Mouse (Mus musculus): ENCODE results near the gene Ccdc92.

Ccdc92 gene

DNA sequence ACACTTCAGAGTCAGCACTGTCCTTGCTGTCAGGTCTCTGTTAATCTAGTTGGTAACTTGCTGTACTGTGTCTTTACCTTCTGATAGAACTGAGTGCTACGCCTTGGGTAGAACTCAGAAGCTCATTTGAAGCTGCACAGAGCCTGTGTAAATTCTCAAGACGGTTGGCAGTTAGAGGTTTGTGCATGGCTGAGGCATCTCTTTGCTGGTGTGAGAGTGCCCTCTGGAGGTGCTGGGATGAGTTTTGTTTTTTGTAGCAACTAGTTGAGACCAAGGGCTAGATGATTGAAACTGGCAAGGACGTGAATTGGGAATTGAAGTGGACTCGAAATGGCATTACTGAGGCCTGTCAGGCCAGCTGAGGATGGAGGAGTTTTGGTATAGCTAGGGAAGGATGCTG lies 6.8 kb upstream of the Ccdc92 start:
- in situ Hi-C loops (cut with MboI; ENCODE audit: low pct_unique_long_range_greater_than_20kb in 1 of 2, low sequenced_read_pairs in 2 of 2, unreplicated experiment in 1 of 2): no loop called here

DNA sequence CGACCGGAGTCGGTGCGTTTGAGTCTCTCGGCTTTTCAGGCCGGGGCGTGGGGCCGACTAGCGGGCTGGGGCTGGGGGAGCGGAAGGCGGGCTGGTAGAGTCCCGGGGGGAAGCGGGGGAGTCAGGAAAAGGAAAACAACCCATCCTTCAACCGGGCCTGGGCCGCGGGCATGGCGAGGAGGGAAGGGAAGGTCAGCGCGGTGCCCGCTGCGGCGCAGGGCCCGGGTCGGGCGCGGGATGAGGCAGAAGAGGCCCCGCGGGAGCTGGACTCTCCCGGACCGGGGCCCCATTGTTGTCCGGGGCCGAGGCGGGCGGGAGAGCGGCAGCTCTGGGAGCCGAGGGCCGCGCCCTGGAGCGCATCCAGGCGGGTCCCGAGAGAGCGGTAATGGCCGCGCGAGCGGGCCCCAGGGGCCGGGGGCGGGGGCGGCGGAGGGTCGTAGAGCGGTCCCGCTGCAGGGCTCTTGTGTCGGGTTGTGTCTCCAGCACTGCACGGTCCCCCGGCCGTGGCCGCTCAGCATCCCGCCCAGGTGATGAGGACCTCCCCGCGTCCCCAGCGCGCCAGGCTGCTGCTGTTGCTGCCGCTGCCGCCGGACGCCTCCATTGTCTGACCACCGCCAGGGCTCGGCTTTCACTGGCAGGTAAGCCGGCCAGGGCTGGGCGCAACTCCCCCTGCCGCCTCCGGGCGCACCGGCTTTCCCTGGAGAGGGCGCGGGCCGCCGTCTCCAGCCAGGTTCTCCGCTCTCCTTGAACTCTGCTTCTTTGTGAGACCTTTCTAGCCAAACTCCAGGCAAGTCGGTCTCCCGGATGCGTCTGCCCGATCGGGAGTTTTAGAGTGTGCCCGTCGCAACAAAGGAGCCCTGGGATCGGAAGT lies 882 bp upstream of the Ccdc92 start:
- in situ Hi-C loops (cut with MboI; ENCODE audit: low pct_unique_long_range_greater_than_20kb in 1 of 2, low sequenced_read_pairs in 2 of 2, unreplicated experiment in 1 of 2): no loop called here

DNA sequence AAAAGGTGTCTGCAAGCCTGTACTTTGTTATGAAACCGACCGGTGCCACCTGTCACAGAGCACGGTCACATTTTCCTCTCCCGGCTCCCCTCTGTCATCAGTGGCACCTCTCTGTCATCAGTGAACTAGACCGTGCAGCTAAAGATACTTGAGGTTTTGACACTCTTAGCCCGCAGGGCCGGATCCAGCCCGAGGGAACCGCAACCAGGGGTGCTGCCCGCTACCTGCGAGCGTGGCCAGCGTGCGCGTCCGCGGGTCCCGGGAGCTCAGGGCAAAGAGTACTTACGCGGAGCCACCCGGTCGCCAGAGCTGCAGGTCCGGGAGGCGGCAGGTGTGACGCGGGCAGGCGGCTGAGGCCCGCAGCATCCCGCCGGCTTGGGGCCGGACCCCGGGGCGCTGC lies 761 bp downstream of the Ccdc92 start:
- in situ Hi-C loops (cut with MboI; ENCODE audit: low pct_unique_long_range_greater_than_20kb in 1 of 2, low sequenced_read_pairs in 2 of 2, unreplicated experiment in 1 of 2): no loop called here

DNA sequence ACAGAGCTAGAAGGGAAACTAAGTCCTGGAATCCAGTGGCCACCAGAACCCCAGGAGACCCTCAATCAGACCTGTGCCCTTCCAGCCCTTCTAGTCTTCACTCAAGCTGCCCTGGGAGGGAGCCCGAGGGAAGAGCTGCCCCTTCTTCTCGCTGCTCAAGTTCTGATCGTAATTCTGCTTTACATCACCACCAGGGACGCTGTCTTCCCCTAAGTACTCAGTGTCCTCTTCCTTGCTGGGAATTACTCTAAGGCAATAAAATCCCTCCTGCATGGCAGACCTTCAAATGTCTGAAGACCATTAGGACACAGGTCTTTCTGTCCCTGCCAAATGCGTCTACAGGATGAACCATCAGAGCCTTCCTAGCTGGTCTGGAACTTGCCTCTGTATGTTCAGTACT lies 2.2 kb downstream of the Ccdc92 start:
- in situ Hi-C loops (cut with MboI; ENCODE audit: low pct_unique_long_range_greater_than_20kb in 1 of 2, low sequenced_read_pairs in 2 of 2, unreplicated experiment in 1 of 2): no loop called here

GRCm38 (mm10) chr5:124854202-124854601 lies 8.0 kb downstream of the Ccdc92 start:
- in situ Hi-C loops (cut with MboI; ENCODE audit: low pct_unique_long_range_greater_than_20kb in 1 of 2, low sequenced_read_pairs in 2 of 2, unreplicated experiment in 1 of 2): no loop called here

GRCm38 (mm10) chr5:124853079-124853478 lies 9.1 kb downstream of the Ccdc92 start:
- in situ Hi-C loops (cut with MboI; ENCODE audit: low pct_unique_long_range_greater_than_20kb in 1 of 2, low sequenced_read_pairs in 2 of 2, unreplicated experiment in 1 of 2): no loop called here

DNA sequence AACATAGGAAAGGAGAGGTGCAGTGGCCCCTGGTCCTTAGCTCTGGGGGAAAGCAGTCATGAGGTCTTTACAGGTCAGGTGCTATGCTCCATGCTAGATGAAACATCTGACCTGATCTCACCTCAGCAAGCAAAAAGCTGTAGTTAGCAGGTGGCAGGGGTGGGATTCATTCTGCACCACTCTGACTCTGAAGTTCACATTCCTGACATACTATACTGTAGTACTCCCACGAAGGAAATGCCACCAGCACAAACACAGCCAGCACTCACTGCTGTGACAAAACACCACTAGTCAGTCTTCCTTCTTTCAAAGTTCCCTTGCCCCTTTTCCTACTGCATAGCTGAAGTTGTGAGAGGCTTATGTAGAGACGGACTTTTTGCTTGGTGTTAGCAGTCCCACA lies 9.9 kb downstream of the Ccdc92 start:
- in situ Hi-C loops (cut with MboI; ENCODE audit: low pct_unique_long_range_greater_than_20kb in 1 of 2, low sequenced_read_pairs in 2 of 2, unreplicated experiment in 1 of 2): no loop called here

DNA sequence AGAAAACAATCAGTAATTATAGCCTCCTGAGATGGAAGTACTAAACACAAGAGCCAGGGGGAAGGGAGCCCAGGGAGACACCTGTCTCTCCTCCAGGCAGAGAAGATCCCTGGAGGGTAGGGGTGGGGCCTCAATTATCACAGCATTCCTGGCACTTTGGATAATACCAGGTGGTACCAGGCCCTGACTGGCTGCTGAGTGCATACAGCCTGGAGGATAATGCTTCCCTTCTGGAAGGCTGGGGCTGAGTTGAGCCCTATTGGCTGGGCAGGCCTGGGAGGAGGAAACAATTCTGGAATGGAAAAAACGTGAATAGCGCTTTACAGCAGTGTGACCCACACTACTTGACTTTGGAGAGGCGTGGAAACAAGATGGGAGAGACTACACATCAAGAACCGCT lies 10.7 kb downstream of the Ccdc92 start:
- in situ Hi-C loops (cut with MboI; ENCODE audit: low pct_unique_long_range_greater_than_20kb in 1 of 2, low sequenced_read_pairs in 2 of 2, unreplicated experiment in 1 of 2): no loop called here

DNA sequence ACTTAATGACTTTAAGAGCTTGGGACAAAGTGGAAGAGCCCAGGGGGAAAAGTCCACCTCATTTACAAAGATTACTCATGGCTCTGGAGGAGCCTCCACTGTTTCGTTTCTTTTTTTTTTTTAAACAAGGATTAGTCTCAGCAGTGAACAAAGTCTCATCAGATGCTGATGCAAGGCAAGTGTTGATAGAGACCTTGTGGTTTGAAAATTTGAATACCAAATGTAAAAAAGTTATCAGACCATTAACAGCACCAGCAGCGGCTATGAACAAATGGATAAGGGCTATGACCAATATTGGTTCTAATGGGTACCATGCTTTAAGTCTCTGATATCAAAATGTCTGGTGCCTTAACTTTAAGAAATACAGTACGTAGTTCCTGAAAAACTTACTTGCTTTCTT lies 13.2 kb downstream of the Ccdc92 start:
- in situ Hi-C loops (cut with MboI; ENCODE audit: low pct_unique_long_range_greater_than_20kb in 1 of 2, low sequenced_read_pairs in 2 of 2, unreplicated experiment in 1 of 2): no loop called here

DNA sequence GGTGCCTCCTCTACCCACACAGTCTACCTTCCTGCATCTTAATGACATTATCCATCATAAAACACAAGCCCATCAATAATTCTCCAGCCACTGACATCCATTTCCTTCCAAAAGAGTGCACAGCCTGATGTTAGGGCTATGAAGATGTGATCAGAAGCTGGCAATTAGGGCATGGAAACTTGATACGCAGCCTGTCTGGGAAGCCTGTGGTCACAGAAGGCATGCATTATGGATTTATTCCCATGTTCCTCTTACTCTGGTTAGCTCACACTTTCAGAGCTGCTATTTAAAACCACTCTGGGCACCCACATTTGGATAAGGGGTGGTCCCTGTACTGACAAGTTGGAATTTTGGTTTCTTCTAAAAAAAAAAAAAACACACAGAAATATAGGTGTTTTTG lies 15.2 kb downstream of the Ccdc92 start:
- in situ Hi-C loops (cut with MboI; ENCODE audit: low pct_unique_long_range_greater_than_20kb in 1 of 2, low sequenced_read_pairs in 2 of 2, unreplicated experiment in 1 of 2): no loop called here

DNA sequence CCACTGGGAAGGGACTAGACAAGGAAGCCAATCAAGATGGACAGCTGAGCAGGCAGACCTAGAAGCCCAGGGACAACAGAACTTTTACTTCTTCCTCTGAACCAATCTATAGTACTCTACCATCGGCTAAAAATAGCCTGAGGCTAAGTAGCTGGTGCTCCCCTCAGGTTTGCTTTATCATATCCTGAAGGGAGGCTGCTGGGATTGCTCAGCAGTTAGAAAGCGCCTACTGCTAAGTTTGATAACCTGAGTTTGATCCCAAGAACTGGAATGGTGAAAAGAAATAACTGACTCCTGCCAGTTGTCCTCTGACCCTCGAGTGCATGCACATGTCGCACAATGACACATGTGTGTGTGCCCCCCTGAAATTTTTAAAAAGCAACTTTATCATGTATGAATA lies 17.3 kb downstream of the Ccdc92 start:
- in situ Hi-C loops (cut with MboI; ENCODE audit: low pct_unique_long_range_greater_than_20kb in 1 of 2, low sequenced_read_pairs in 2 of 2, unreplicated experiment in 1 of 2): no loop called here

DNA sequence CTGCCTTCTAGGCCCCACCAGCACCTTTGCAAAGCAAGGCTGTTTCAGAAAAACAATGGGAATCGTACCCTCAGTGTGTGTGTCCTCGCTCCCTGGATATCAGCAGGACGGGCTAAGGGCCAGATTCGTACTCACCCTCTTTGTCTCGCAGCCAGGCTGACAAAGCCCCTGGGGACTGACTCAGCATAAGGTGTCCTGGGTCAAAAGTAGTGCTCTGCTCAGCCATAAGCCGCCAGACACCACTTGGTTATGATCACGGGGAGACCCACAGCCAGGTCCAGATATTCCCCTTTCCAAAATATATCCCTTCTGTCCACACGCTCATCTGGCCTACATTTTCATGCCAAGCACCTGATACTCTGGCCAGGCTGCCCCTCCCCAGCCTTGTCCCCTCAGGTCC lies 18.8 kb downstream of the Ccdc92 start:
- in situ Hi-C loops (cut with MboI; ENCODE audit: low pct_unique_long_range_greater_than_20kb in 1 of 2, low sequenced_read_pairs in 2 of 2, unreplicated experiment in 1 of 2): no loop called here

GRCm38 (mm10) chr5:124840669-124841068 lies 21.6 kb downstream of the Ccdc92 start:
- in situ Hi-C loops (cut with MboI; ENCODE audit: low pct_unique_long_range_greater_than_20kb in 1 of 2, low sequenced_read_pairs in 2 of 2, unreplicated experiment in 1 of 2): no loop called here

DNA sequence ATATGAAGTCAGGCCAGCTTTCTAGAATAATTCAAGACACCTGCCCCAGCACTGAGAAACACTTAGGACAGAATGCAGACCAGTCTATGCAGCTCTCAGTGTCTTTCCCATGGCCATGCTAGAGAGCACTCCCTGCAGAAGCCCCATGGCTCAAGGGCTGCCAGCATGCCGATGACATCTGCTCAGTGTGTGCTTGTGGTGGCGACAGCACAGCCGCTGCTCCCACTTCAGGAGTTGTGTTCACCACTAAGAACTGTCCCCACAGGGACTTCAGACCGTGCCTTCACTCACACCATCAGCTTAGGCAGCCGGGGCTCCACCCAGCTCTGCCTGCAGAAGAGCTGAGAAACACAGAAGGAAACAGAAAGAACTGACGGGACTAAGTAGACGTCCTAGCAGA lies 22.0 kb downstream of the Ccdc92 start:
- in situ Hi-C loops (cut with MboI; ENCODE audit: low pct_unique_long_range_greater_than_20kb in 1 of 2, low sequenced_read_pairs in 2 of 2, unreplicated experiment in 1 of 2): no loop called here

GRCm38 (mm10) chr5:124836621-124837020 lies 25.6 kb downstream of the Ccdc92 start:
- in situ Hi-C loops (cut with MboI; ENCODE audit: low pct_unique_long_range_greater_than_20kb in 1 of 2, low sequenced_read_pairs in 2 of 2, unreplicated experiment in 1 of 2): no loop called here

DNA sequence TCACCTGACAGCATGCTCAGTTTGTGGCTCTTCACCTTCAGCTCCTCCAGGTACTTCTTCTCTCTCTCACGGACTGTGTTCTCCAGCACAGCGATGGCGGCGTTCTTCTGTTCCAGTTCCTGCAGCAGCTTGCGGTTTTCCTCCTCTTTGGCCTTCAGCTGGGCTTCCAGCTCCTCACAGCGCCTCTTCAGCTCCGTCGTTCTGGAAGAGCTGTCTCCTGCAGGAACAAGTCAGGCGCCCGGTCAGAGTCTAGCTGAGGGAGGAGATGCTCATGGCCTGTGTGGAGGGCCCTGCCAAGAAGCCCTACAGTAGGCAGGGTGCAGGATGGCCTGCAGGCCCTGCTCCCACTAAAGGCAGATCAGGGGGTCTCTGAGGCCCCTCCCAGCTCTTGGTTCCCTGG lies 26.1 kb downstream of the Ccdc92 start:
- in situ Hi-C loops (cut with MboI; ENCODE audit: low pct_unique_long_range_greater_than_20kb in 1 of 2, low sequenced_read_pairs in 2 of 2, unreplicated experiment in 1 of 2): no loop called here

GRCm38 (mm10) chr5:124835218-124835617 lies 27.0 kb downstream of the Ccdc92 start:
- in situ Hi-C loops (cut with MboI; ENCODE audit: low pct_unique_long_range_greater_than_20kb in 1 of 2, low sequenced_read_pairs in 2 of 2, unreplicated experiment in 1 of 2): no loop called here

GRCm38 (mm10) chr5:124830331-124830730 lies 31.9 kb downstream of the Ccdc92 start:
- in situ Hi-C loops (cut with MboI; ENCODE audit: low pct_unique_long_range_greater_than_20kb in 1 of 2, low sequenced_read_pairs in 2 of 2, unreplicated experiment in 1 of 2): no loop called here

DNA sequence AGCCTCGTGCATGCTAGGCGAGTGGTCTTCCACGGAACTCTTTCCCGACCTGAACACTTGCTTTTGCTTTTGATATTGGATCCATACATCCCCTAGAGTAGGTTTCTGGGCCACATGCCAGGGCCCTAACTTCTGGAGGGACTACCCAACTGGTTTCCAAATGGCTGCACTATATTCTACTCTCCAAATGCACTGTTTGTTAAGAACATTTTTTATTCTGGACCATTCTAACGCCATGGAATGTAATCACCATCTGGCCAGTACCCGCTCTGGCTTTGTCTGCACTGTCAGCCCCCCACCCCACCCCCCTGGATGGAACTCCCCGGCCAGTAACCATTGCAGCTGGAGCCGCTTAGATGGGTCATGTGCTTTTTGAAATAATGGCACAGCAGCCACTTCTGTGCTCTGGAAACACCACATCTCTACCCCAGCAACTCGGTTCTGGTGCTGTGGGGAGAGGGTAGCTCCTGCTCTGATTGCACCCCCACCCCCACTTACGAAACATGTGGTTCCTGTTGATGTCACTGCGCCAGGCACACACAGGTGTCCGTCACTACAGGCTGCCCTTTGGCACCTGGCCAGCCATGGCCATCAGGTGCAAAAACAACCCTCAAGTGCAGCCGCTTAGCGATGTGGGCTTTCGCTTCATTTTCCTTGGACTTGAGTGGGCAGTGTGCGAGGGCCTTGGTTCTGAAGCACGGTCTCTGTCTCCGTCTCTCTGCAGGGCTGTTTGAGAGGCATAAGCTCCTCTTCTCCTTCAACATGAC lies 39.9 kb downstream of the Ccdc92 start:
- in situ Hi-C loops (cut with MboI; ENCODE audit: low pct_unique_long_range_greater_than_20kb in 1 of 2, low sequenced_read_pairs in 2 of 2, unreplicated experiment in 1 of 2): no loop called here

DNA sequence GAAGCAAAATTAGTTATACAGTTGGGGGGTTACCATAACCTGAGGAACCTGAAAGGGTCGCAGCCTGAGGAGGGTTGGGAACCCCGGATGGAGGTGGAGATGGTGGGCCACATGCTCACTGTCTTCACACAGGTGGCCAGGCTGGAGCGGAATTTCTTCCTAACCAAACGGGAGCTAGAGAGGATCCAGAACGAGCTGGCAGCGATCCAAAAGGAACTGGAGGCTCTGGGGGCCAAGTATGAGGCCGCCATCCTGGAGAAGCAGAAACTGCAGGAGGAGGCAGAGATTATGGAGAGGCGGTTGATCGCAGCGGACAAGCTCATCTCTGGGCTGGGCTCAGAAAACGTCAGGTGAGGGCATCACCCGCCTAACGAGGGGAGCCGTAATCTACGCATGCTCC lies 45.2 kb downstream of the Ccdc92 start:
- in situ Hi-C loops (cut with MboI; ENCODE audit: low pct_unique_long_range_greater_than_20kb in 1 of 2, low sequenced_read_pairs in 2 of 2, unreplicated experiment in 1 of 2): no loop called here

All from mouse embryonic stem cell (cell line).